Mouse (Mus musculus) CH12.LX (cell line): ENCODE data around the gene Creld2. TPM values are rescaled to one million over a fixed set of nuclear protein-coding genes. Genes with fewer than 3 reads are reported as not detected.

Source experiments
- DNase-seq: peaks from one replicate; pipeline ENCODE4 v3.0.0-alpha.2; 2013; ENCODE audit errors: extremely low read depth
- H3K27ac ChIP-seq: 2 replicates; pipeline ENCODE4 v1.5.1; 2012; ENCODE audit warnings: low read depth, mild to moderate bottlenecking, control low read depth, moderate library complexity; ENCODE audit not compliant: insufficient read depth
- H3K27me3 ChIP-seq: replicated peaks from 2 replicates; pipeline ENCODE3; 2012; ENCODE audit warnings: inconsistent platforms
- H3K36me3 ChIP-seq, 2 experiments: replicated peaks in 1 of 2; 2 replicates each; pipeline versions ENCODE3 to v1.6.1; 2012; ENCODE audit warnings: inconsistent platforms in 1 of 2, low read length in 1 of 2, mild to moderate bottlenecking in 1 of 2, mixed read lengths in 1 of 2, moderate library complexity in 1 of 2; ENCODE audit not compliant: control insufficient read depth in 1 of 2, insufficient read depth in 1 of 2
- H3K4me1 ChIP-seq, 2 experiments: 2 replicates each; pipeline ENCODE4 v1.6.1; 2012; ENCODE audit warnings: inconsistent platforms in 1 of 2, moderate library complexity in 1 of 2; ENCODE audit not compliant: insufficient read depth in 2 of 2, control insufficient read depth in 1 of 2
- H3K4me2 ChIP-seq: 2 replicates; pipeline ENCODE4 v1.6.1; 2012; ENCODE audit warnings: low read depth, mild to moderate bottlenecking, control low read depth; ENCODE audit not compliant: poor library complexity, insufficient read depth, severe bottlenecking
- H3K4me3 ChIP-seq, 3 experiments: fragments of 150-350 bp in 1 of 3; sonication (generic) in 1 of 3; replicated peaks in 1 of 3; 2 replicates each; pipeline versions ENCODE3 to v1.5.1; 2011 to 2012; ENCODE audit warnings: low read depth in 2 of 3, low read length in 2 of 3, mild to moderate bottlenecking in 2 of 3, moderate library complexity in 2 of 3, control low read depth in 1 of 3, improper control_type of control experiment in 1 of 3, inconsistent platforms in 1 of 3, mixed read lengths in 1 of 3; ENCODE audit not compliant: poor library complexity in 1 of 3
- H3K79me2 ChIP-seq: replicated peaks from 2 replicates; pipeline ENCODE4 v1.6.1; 2012; ENCODE audit warnings: mild to moderate bottlenecking, moderate library complexity; ENCODE audit not compliant: control insufficient read depth, poor library complexity, insufficient read depth, severe bottlenecking; ENCODE audit errors: extremely low read depth
- H3K9ac ChIP-seq: 2 replicates; pipeline ENCODE4 v1.6.1; 2012; ENCODE audit warnings: low read depth, mild to moderate bottlenecking, control low read depth, moderate library complexity; ENCODE audit not compliant: insufficient read depth
- H3K9me3 ChIP-seq: replicated peaks from 2 replicates; pipeline ENCODE3; 2012; ENCODE audit warnings: low read length, inconsistent platforms, mixed read lengths
- BHLHE40 ChIP-seq: IDR thresholded peaks from 2 replicates; pipeline ENCODE4 v1.6.1; 2011; ENCODE audit warnings: mild to moderate bottlenecking, low read depth, low read length, improper control_type of control experiment
- CHD2 ChIP-seq: IDR thresholded peaks from 2 replicates; pipeline ENCODE4 v1.6.1; 2011; ENCODE audit warnings: low read length, improper control_type of control experiment
- EP300 ChIP-seq: IDR thresholded peaks from 2 replicates; pipeline ENCODE4 v1.6.1; 2011; ENCODE audit warnings: low read length, improper control_type of control experiment
- JUND ChIP-seq: conservative IDR thresholded peaks from 2 replicates; pipeline ENCODE4 v1.6.1; 2011; ENCODE audit warnings: low read depth, low read length, improper control_type of control experiment
- MAX ChIP-seq: IDR thresholded peaks from 2 replicates; pipeline ENCODE4 v1.6.1; 2011; ENCODE audit warnings: low read length, improper control_type of control experiment
- MEF2A ChIP-seq: IDR thresholded peaks from 2 replicates; pipeline ENCODE4 v1.6.1; 2014; ENCODE audit warnings: low read depth, mild to moderate bottlenecking, inconsistent platforms, low read length, improper control_type of control experiment, borderline replicate concordance
- MYC ChIP-seq: IDR thresholded peaks from 2 replicates; pipeline ENCODE4 v1.6.1; 2011; ENCODE audit warnings: low read depth, mild to moderate bottlenecking, improper control_type of control experiment, low read length
- NRF1 ChIP-seq: IDR thresholded peaks from 2 replicates; pipeline ENCODE4 v1.6.1; 2014; ENCODE audit warnings: low read depth, mild to moderate bottlenecking, inconsistent platforms, low read length, improper control_type of control experiment, moderate library complexity
- PAX5 ChIP-seq: IDR thresholded peaks from 2 replicates; pipeline ENCODE4 v1.6.1; 2012; ENCODE audit warnings: low read length, inconsistent platforms, mixed read lengths
- POLR2A ChIP-seq: IDR thresholded peaks from 2 replicates; pipeline ENCODE4 v1.6.1; 2011; ENCODE audit warnings: low read depth, mild to moderate bottlenecking, improper control_type of control experiment, low read length
- TCF12 ChIP-seq: IDR thresholded peaks from 2 replicates; pipeline ENCODE4 v1.6.1; 2014; ENCODE audit warnings: low read depth, mild to moderate bottlenecking, inconsistent platforms, low read length, improper control_type of control experiment
- ZKSCAN1 ChIP-seq: IDR thresholded peaks from 2 replicates; pipeline ENCODE4 v1.6.1; 2012; ENCODE audit warnings: low read depth, inconsistent platforms, low read length, improper control_type of control experiment, borderline replicate concordance
- dilution Hi-C: fragments of 300-500 bp; cut with MboI; formaldehyde crosslinking; loops from 2 replicates; pipeline ENCODE4 v1.14.3; 2020; ENCODE audit warnings: low sequenced_read_pairs; ENCODE audit not compliant: extremely low pct_unique_long_range_greater_than_20kb, extremely low pct_ligation_motif_present
- in situ Hi-C: fragments of 300-500 bp; cut with MboI; formaldehyde crosslinking; loops from 3 replicates; pipeline ENCODE4 v1.14.3; 2019; ENCODE audit warnings: low sequenced_read_pairs, low pct_ligation_motif_present, low pct_unique_long_range_greater_than_20kb, mixed read lengths
- polyA plus RNA-seq: library from polyadenylated mRNA; unstranded; fragments of >175 nt; gene quantifications from 2 replicates; pipeline ENCODE4 v1.2.1, GENCODE M21; 2012; ENCODE audit warnings: low read depth; ENCODE audit not compliant: insufficient read length
- total RNA-seq, 2 experiments: library from RNA; depleted of rRNA; stranded (reverse); fragments of 300-350 nt in 1 of 2; fragments of >200 nt in 1 of 2; gene quantifications; 2 replicates each; pipeline ENCODE4 v1.2.3; 2012 to 2014

The Creld2 gene
- total and polyA plus RNA-seq, 3 experiments: 63.6 to 93.8 (median 85.0) TPM

DNA sequence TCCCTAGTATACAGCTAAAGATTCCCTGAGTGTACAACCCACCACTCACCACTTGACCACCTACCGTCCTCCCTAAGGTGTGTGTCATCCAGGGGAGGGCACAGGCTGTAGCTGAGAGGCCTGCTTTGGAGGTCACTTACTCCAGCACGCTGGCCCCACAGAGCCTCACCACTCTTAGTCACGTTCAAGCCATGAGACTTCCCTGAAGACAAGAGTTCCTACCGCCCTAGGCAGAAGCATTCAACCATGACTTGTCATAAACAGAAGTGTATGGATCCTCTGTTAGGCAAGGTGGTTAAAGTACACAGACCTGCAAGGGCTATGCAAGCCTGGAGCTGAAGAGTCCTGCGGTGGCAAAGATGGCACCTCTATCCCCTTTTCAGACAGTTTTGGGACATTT, 11.2 kb downstream of the Creld2 start:
- Histone ChIP-seq H3K36me3 (peaks cover 6 to 21% of the 10 kb centered on the region in 2 experiments), H3K4me2 (no peak overlapping the region), H3K27ac (no peak overlapping the region), H3K9me3 (no peaks in the 10 kb centered on the region), H3K27me3 (peaks cover 23% of the 10 kb centered on the region), H3K4me3 (no peak overlapping the region), H3K4me1 (peaks cover 8 to 11% of the 10 kb centered on the region in 2 experiments), H3K79me2 (no peaks in the 10 kb centered on the region), H3K9ac (no peak overlapping the region)
- in situ Hi-C loops (no loop called here), dilution Hi-C loops (no loop called here)
- TF ChIP-seq BHLHE40 (0 out of 2 replicates have a peak, but pooled peaks have one; percentile 16), MAX (no peak)
- DNase-seq: no peak

DNA sequence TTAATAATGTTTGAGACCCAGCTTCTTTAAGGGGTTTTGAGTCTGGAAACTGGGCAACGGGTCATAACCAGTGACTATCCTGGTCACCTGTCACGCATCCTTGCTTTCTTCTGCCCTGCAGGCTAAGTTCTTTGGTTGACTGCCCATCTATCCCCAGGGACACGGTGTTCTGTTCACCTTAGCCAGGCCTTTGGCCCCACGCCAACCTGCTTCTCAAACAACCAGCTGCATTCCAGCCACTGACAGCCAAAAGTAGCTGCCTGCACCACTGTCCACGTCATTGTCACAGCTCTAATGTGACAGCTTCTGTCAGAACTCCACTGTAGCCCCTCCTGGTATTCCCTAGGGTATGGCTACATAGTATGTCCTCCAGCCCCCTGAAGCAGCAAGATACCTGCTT, 12.0 kb downstream of the Creld2 start:
- dilution Hi-C loops: no loop called here
- H3K4me3 ChIP-seq: no peak overlapping the region
- TF ChIP-seq PAX5: no peak
- no peak for TF ChIP-seq JUND
- TF ChIP-seq NRF1: no peak
- TF ChIP-seq TCF12: no peak
- TF ChIP-seq MYC: no peak
- no peak for TF ChIP-seq POLR2A
- TF ChIP-seq CHD2: no peak
- H3K4me1 ChIP-seq: peaks cover 9 to 12% of the 10 kb centered on the region in 2 experiments
- H3K9ac ChIP-seq: no peak overlapping the region
- no peak overlapping the region for H3K4me2 ChIP-seq
- H3K27me3 ChIP-seq: peaks cover 29% of the 10 kb centered on the region
- no peak for DNase-seq
- H3K36me3 ChIP-seq: peaks cover 0 to 14% of the 10 kb centered on the region in 2 experiments
- no peaks in the 10 kb centered on the region for H3K79me2 ChIP-seq
- H3K9me3 ChIP-seq: no peaks in the 10 kb centered on the region
- no peak overlapping the region for H3K27ac ChIP-seq
- in situ Hi-C loops: no loop called here

DNA sequence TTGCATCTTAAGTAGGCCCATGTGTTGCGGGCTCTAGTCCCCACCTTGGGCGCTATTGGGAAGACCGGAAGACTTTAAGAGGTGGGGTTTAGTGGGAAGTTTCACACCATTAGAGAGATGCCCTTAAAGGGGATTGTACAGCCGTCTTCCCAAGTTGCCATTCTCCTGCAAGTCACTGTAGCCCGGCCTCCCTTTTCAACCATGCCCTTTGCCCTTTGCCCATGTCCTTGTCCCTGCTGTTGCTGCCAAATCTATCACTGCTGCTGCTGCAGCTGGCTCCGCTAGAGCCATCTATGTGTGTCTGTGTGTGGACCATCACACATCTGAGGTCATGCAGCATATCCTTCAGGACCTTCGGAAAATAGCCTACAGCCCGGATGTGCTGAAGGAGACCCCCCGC, 13.1 kb downstream of the Creld2 start:
- in situ Hi-C loops (no loop called here), dilution Hi-C loops (no loop called here)
- H3K27me3 ChIP-seq: peaks cover 36% of the 10 kb centered on the region
- H3K79me2 ChIP-seq: no peaks in the 10 kb centered on the region
- no peak overlapping the region for H3K4me2 ChIP-seq
- H3K9ac ChIP-seq: no peak overlapping the region
- no peaks in the 10 kb centered on the region for H3K9me3 ChIP-seq
- no peak overlapping the region for H3K27ac ChIP-seq
- no peak for TF ChIP-seq EP300
- TF ChIP-seq MEF2A: no peak
- no peak for TF ChIP-seq ZKSCAN1
- H3K4me1 ChIP-seq: peaks cover 12 to 19% of the 10 kb centered on the region in 2 experiments
- no peak for DNase-seq
- peaks cover 0 to 3% of the 10 kb centered on the region in 2 experiments for H3K36me3 ChIP-seq
- H3K4me3 ChIP-seq: no peak overlapping the region
